Mouse (Mus musculus) G1E (cell line): ENCODE measurements around the gene Tob1. TPM values are rescaled to one million over a fixed set of nuclear protein-coding genes. Genes with fewer than 3 reads are reported as not detected.

ENCODE experiments used
- ATAC-seq: 2 replicates; pipeline ENCODE4 v1.8.0; 2016; ENCODE audit warnings: mild to moderate bottlenecking; ENCODE audit not compliant: insufficient number of reproducible peaks, poor library complexity, low FRiP score, severe bottlenecking; ENCODE audit errors: extremely low read depth
- DNase-seq: peaks from one replicate; pipeline ENCODE4 v3.0.0; 2012; ENCODE audit warnings: low spot score
- H3K27me3 ChIP-seq: 2 replicates; pipeline ENCODE4 v1.6.1; 2012; ENCODE audit warnings: mild to moderate bottlenecking, low read length, inconsistent platforms; ENCODE audit not compliant: insufficient read depth
- H3K36me3 ChIP-seq: replicated peaks from 2 replicates; pipeline ENCODE3; 2012; ENCODE audit warnings: mild to moderate bottlenecking, inconsistent platforms
- H3K4me1 ChIP-seq: 2 replicates; pipeline ENCODE4 v1.6.1; 2012; ENCODE audit warnings: low read depth, low read length, inconsistent platforms, mixed read lengths; ENCODE audit not compliant: insufficient read depth
- H3K4me3 ChIP-seq: 2 replicates; pipeline ENCODE4 v1.5.1; 2012; ENCODE audit warnings: low read depth, mild to moderate bottlenecking, inconsistent platforms, low read length, moderate library complexity, mixed read lengths
- H3K9me3 ChIP-seq: replicated peaks from 2 replicates; pipeline ENCODE4 v1.6.1; 2012; ENCODE audit warnings: inconsistent platforms
- CTCF ChIP-seq: IDR thresholded peaks from 2 replicates; pipeline ENCODE4 v1.5.1; 2012; ENCODE audit warnings: low read depth, low read length, inconsistent platforms, mixed read lengths
- GATA1 ChIP-seq: IDR thresholded peaks from 2 replicates; pipeline ENCODE4 v1.6.1; 2012; ENCODE audit warnings: borderline replicate concordance, low read length, inconsistent platforms, mixed read lengths
- GATA2 ChIP-seq: IDR thresholded peaks from 2 replicates; pipeline ENCODE4 v1.6.1; 2012; ENCODE audit warnings: low read depth, low read length, inconsistent platforms, borderline replicate concordance
- POLR2AphosphoS5 ChIP-seq: IDR thresholded peaks from 2 replicates; pipeline ENCODE4 v1.6.1; 2012; ENCODE audit warnings: low read depth, low read length, inconsistent platforms; ENCODE audit not compliant: insufficient replicate concordance
- TAL1 ChIP-seq: conservative IDR thresholded peaks from 2 replicates; pipeline ENCODE4 v1.6.1; 2012; ENCODE audit warnings: low read depth, low read length, inconsistent platforms, mixed read lengths
- polyA plus RNA-seq: library from polyadenylated mRNA; stranded (reverse); fragments of >175 nt; gene quantifications from 2 replicates; pipeline ENCODE4 v1.2.3, GENCODE M21; 2012
- total RNA-seq, 2 experiments: library from RNA; stranded (forward) in 1 of 2; stranded (reverse) in 1 of 2; fragments of 200-1000 nt in 1 of 2; fragments of >200 nt in 1 of 2; fragmentation: Nextera tagmentation in 1 of 2; gene quantifications; 2 replicates each; pipeline ENCODE4 v1.2.3; 2014 to 2017

The Tob1 gene
- total and polyA plus RNA-seq, 3 experiments = 9.9 to 28.6 (median 11.1) TPM

DNA sequence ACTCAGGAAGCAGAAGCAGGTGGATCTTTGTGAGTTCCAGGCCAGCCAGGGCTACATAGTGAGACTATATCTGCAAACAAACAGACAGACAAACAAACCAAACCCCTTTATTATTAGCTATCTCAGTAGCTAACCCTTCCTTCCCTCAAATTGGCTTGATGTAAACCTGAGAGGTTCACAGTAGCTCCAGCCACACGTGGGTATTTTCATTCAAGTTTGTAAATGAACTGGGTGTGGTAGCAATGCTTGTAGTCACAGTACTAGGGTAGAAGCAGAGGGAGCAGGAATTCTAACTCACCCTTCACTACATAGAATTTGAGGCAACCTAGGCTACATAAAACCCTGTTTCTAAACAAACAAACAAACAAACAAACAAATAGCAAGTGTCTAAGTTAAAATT, 31.5 kb upstream of the Tob1 start:
- Histone ChIP-seq H3K36me3 (no peaks in the 10 kb centered on the region), H3K4me1 (peaks cover 50% of the 10 kb centered on the region), H3K4me3 (no peak overlapping the region), H3K9me3 (no peaks in the 10 kb centered on the region), H3K27me3 (peaks cover 42% of the 10 kb centered on the region)
- TF ChIP-seq GATA1 = no peak
- no peak for TF ChIP-seq GATA2
- no peak for ATAC-seq
- no peak for DNase-seq

DNA sequence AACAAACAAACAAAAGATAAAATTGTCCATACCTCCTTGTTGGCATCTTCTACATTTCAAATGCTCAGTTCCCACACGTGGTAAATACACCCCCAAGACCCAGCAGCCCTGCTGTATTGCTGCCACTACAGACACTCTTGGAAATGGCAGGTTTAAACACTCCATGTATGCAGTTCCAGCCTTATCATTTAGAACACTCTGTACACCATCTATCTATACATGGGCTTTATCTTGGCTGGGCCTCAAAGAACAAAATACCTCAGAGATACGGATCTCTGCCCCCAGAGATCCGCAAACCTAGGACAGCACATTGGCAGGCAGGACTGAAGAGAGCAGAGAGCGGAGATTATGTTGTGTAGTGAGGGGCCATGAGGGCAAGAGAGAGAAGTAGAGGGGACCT, 31.1 kb upstream of the Tob1 start:
- TF ChIP-seq GATA1 (no peak), TAL1 (0 out of 2 replicates have a peak, but pooled peaks have one; percentile 9)
- peak; percentile 27 for DNase-seq
- H3K27me3 ChIP-seq = peaks cover 45% of the 10 kb centered on the region
- no peak overlapping the region for H3K4me3 ChIP-seq
- peaks cover 48% of the 10 kb centered on the region for H3K4me1 ChIP-seq
- no peaks in the 10 kb centered on the region for H3K9me3 ChIP-seq
- no peaks in the 10 kb centered on the region for H3K36me3 ChIP-seq
- peak; percentile 54 for ATAC-seq

DNA sequence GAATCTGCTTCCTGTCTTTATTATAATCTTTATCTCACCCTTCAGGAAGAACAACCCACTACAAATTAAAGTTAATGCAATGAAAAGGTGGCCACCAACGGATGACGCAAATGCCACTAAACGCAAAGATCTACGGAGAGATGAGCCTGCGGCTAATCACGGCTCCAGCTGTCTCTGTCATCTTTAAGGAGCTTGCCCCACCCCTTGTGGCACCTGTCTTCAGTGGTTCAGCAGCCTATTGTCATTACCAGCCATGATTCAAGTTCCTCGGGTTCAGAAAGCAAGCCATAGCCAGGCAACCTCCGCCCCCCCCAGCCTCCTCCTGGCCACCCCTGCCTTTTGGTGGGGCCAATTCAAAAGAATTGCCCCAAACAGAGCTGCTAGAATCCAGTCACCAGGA, 29.6 kb upstream of the Tob1 start:
- DNase-seq = no peak
- Histone ChIP-seq H3K27me3 (peaks cover 43% of the 10 kb centered on the region), H3K36me3 (no peaks in the 10 kb centered on the region), H3K4me3 (no peak overlapping the region), H3K4me1 (peaks cover 45% of the 10 kb centered on the region), H3K9me3 (no peaks in the 10 kb centered on the region)
- no peak for ATAC-seq
- TF ChIP-seq GATA1 (no peak), TAL1 (no peak), CTCF (no peak), GATA2 (no peak), POLR2AphosphoS5 (no peak)

DNA sequence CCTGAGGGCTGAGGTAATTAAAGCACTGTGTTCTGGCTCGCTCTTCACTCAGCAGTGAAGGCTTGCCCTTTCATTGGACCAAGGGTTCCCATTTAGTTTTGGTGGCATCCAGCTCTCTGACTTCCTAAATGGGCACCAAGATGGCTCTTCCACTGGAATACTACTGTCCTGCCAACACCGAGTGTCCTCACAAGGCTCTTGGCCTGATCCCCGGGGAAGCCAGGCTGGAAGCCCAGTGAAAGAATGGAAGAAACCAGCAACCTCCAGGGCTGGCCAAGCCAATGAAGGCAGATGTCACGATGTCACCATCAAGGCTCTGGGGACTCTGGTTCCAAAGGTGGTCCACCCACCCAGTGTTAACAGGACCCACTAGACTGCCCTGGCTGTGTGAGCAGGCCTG, 28.5 kb upstream of the Tob1 start:
- Histone ChIP-seq H3K4me1 (peaks cover 43% of the 10 kb centered on the region), H3K4me3 (no peak overlapping the region), H3K36me3 (no peaks in the 10 kb centered on the region), H3K27me3 (peaks cover 44% of the 10 kb centered on the region), H3K9me3 (no peaks in the 10 kb centered on the region)
- TF ChIP-seq GATA2 (no peak), POLR2AphosphoS5 (no peak), CTCF (no peak), GATA1 (no peak), TAL1 (no peak)
- no peak for ATAC-seq
- no peak for DNase-seq

DNA sequence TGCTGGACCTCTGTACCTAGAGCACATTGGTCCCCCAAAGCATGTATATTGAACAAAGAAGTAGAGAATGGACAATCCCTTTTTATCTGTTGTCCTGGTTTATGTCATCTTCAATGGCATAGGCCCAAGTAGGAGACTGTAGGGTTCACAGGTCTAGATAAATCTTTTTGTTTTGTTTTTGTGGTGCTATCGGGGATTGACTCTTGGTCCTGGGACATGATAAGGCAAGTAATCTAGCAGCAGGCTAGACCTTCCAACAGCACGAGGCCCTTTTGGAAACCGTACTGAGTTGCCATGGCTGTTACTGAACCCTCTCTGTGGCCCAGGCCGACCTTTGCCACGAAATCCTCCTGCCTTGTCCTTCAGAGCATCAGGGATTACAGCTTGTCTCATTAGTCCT, 28.1 kb upstream of the Tob1 start:
- no peak for ATAC-seq

DNA sequence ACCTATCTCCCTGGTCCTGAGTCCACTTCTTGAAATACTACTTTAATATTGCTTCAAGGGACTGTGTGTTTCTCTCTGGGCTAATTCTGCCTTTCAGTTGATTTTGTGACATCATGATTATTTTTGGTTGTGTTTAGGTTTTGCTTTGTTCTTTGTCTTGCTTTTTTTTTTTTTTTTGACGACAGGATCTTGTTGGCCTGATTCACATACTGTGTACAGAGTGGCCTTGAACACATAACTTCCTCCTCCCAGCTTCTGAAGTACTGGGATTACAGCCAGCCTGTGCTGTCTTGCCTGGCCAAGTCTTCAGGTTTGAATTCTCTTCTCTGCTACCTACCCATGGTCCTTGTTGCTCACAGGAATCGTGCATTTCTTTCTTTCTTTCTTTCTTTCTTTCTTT, 27.6 kb upstream of the Tob1 start:
- DNase-seq (no peak), ATAC-seq (no peak)
- H3K36me3 ChIP-seq = no peaks in the 10 kb centered on the region
- peaks cover 40% of the 10 kb centered on the region for H3K27me3 ChIP-seq
- TF ChIP-seq TAL1 = no peak
- no peak for TF ChIP-seq GATA1
- no peak for TF ChIP-seq POLR2AphosphoS5
- no peak for TF ChIP-seq CTCF
- no peak for TF ChIP-seq GATA2
- H3K4me3 ChIP-seq = no peak overlapping the region
- H3K4me1 ChIP-seq = peaks cover 33% of the 10 kb centered on the region
- no peaks in the 10 kb centered on the region for H3K9me3 ChIP-seq

More for the DNA sequence above, 28.1 kb upstream of the Tob1 start:
- Histone ChIP-seq H3K9me3 (no peaks in the 10 kb centered on the region), H3K27me3 (peaks cover 44% of the 10 kb centered on the region), H3K4me1 (peaks cover 39% of the 10 kb centered on the region), H3K36me3 (no peaks in the 10 kb centered on the region), H3K4me3 (no peak overlapping the region)
- no peak for DNase-seq
- TF ChIP-seq CTCF = no peak
- no peak for TF ChIP-seq TAL1
- TF ChIP-seq POLR2AphosphoS5 = no peak
- no peak for TF ChIP-seq GATA2
- TF ChIP-seq GATA1 = no peak

DNA sequence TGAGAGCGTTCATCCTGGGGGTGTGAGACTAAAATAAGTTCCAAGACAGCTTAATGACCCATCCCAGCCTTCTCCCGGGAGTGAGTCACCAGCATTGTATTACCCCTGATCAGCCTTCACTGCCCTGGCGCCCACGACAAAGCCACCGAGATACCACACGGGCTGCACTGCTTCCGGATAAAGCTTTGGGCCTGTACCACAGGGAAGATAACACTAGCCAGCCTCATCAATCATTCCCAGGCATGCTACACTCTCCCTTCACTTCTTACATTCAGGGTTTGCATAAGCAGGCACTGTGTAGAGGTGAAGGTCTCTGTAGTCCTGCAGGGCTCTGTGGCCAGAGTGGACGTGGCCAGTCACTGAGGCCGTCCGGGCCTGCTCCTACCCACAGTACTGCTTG, 21.7 kb upstream of the Tob1 start:
- H3K9me3 ChIP-seq = no peaks in the 10 kb centered on the region
- no peak for TF ChIP-seq GATA1
- TF ChIP-seq GATA2 = no peak
- no peak for TF ChIP-seq CTCF
- no peak for TF ChIP-seq POLR2AphosphoS5
- no peak for TF ChIP-seq TAL1
- H3K36me3 ChIP-seq = no peaks in the 10 kb centered on the region
- no peak overlapping the region for H3K4me3 ChIP-seq
- DNase-seq (no peak), ATAC-seq (no peak)
- H3K27me3 ChIP-seq = peaks cover 54% of the 10 kb centered on the region
- 0 out of 2 replicates have a peak, but pooled peaks cover 3% of the 10 kb centered on the region for H3K4me1 ChIP-seq
